Mouse (Mus musculus) brain, embryonic 18.5 days (tissue): ENCODE data around the gene Acot2.
A peak's percentile ranks its signal among the peaks of the same experiment; 100 is the strongest.
"Not testable (repeated sequence)": the region's sequence is repeated elsewhere in the genome, so short reads cannot be mapped to it uniquely, and the experiment has no call there.

Source experiments
- DNase-seq: peaks from one replicate; pipeline ENCODE4 v3.0.0-alpha.2; 2012; ENCODE audit warnings: low read depth, low spot score

Acot2 gene

GRCm38 (mm10) chr12:83998341-83999107 is 10.9 kb downstream of the Acot2 start:
- DNase-seq, result no peak

- DNase-seq, result not testable (repeated sequence)
These were observed 11.6 kb downstream of the Acot2 start for GRCm38 (mm10) chr12:83999237-83999636.

- DNase-seq, result no peak
These were observed 12.8 kb downstream of the Acot2 start for GRCm38 (mm10) chr12:84000418-84000817.

- DNase-seq, result no peak
These were observed 16.2 kb downstream of the Acot2 start for GRCm38 (mm10) chr12:84003866-84004265.

GRCm38 (mm10) chr12:84008251-84008650 is 20.6 kb downstream of the Acot2 start:
- no peak for DNase-seq

- DNase-seq, result no peak
These were observed 21.1 kb downstream of the Acot2 start for GRCm38 (mm10) chr12:84008729-84009128.

GRCm38 (mm10) chr12:84009171-84009965 is 21.7 kb downstream of the Acot2 start, which contains the start of gene Acot1:
Acot1 (plus strand) TSS chr12:84009490.
- peak; percentile 72 for DNase-seq

GRCm38 (mm10) chr12:84010201-84010600 is 22.5 kb downstream of the Acot2 start:
- DNase-seq, result no peak

- DNase-seq, result peak; percentile 78
These were observed 23.8 kb downstream of the Acot2 start for GRCm38 (mm10) chr12:84011251-84012040.

- DNase-seq, result no peak
These were observed 25.5 kb downstream of the Acot2 start for GRCm38 (mm10) chr12:84013130-84013529.

GRCm38 (mm10) chr12:84013701-84014100 is 26.0 kb downstream of the Acot2 start:
- no peak for DNase-seq

GRCm38 (mm10) chr12:84020528-84020927 is 32.9 kb downstream of the Acot2 start:
- not testable (repeated sequence) for DNase-seq

- not testable (repeated sequence) for DNase-seq
These were observed 34.6 kb downstream of the Acot2 start for GRCm38 (mm10) chr12:84022266-84022665.

- no peak for DNase-seq
These were observed 35.5 kb downstream of the Acot2 start for GRCm38 (mm10) chr12:84023052-84023745.

- no peak for DNase-seq
These were observed 38.2 kb downstream of the Acot2 start for GRCm38 (mm10) chr12:84025888-84026287.

- not testable (repeated sequence) for DNase-seq
These were observed 40.7 kb downstream of the Acot2 start for GRCm38 (mm10) chr12:84028328-84028727.

- DNase-seq, result not testable (repeated sequence)
These were observed 41.4 kb downstream of the Acot2 start for GRCm38 (mm10) chr12:84029043-84029442.

- DNase-seq, result no peak
These were observed 43.1 kb downstream of the Acot2 start for GRCm38 (mm10) chr12:84030659-84031332.

GRCm38 (mm10) chr12:84032854-84033253 is 45.2 kb downstream of the Acot2 start:
- DNase-seq, result no peak

GRCm38 (mm10) chr12:84033302-84033701 is 45.6 kb downstream of the Acot2 start:
- DNase-seq, result not testable (repeated sequence)

GRCm38 (mm10) chr12:84034108-84034507 is 46.4 kb downstream of the Acot2 start:
- DNase-seq, result no peak
